Mouse (Mus musculus) lung, postnatal 0 days (tissue): ENCODE results near the gene Aak1.

ENCODE experiments used
- CTCF ChIP-seq: IDR thresholded peaks from 2 replicates; pipeline ENCODE4 v1.5.1; 2016; ENCODE audit warnings: antibody characterized with exemption, mild to moderate bottlenecking
- EP300 ChIP-seq: IDR thresholded peaks from 2 replicates; pipeline ENCODE4 v1.6.1; 2016; ENCODE audit warnings: antibody characterized with exemption, mild to moderate bottlenecking, control low read depth

- TF ChIP-seq CTCF, result no peak
- no peak for TF ChIP-seq EP300
Measured at GRCm38 (mm10) chr6:87045507-87045906, 196.2 kb downstream of the Aak1 start.
